Mouse (Mus musculus): ENCODE measurements at regions not wholly inside any gene's neighbourhood (a gene's known extent, or its start where the extent isn't known, plus 50 kb on each side); places are given as distances from the start of the nearest gene placed in this dataset.

DNA sequence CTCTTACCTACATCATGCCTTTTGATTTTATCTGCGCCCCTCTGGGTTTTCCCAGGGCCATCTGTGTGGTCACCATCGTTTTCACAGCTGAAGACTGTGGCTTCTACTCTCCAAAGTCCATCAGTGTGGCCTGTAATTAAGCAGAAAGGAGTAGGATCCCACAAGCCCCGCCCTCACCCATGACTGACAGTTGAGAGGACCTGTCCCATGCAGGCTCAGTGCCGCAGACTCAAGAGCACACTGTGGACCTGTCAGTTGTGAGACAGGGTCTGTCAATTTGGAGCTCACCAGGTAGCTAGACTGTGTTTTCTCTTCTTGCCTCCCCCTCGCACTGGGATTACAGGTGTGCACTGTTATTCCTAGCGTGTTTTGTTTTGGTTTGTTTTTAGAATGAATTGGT is 53.9 kb upstream of the Mki67 start:
- TF ChIP-seq CTCF (conservative IDR thresholded peaks at IDR 0.05; ENCODE audit: insufficient read depth, insufficient read length, low read depth, low read length), result no peak
- no peak for TF ChIP-seq POLR2A (IDR thresholded peaks at IDR 0.05; ENCODE audit: low read depth, low read length)
